Mouse (Mus musculus): Measurements from ENCODE around the gene Ifna2.

DNA sequence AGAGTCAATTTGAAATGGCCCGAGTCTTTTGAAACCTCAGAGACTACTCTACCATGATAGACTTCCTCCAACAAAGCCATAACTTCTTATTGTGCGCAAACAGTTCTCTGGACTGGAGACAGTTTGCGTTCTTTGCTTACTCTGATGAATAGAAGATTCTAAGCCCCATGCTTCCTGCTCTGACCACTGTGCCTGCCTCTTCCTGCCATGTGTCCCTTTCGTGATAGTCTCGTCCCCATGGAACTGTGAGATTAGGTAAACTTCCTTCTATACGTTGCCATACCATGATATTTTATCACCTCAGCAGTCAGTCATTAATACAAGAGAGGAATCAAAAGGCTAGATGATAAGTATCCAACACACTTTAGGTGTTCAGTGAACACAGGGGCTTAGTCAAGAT, 43.0 kb upstream of the Ifna2 start:
- TF ChIP-seq EP300 (IDR thresholded peaks at IDR 0.05) (no peak), CTCF (IDR thresholded peaks at IDR 0.05) (no peak)

Measured in lung, postnatal 0 days (tissue).